Mouse (Mus musculus): ENCODE measurements around the gene Dapl1. TPM values are rescaled to one million over a fixed set of nuclear protein-coding genes. Genes with fewer than 3 reads are reported as not detected.
A peak's percentile ranks its signal among the peaks of the same experiment; 100 is the strongest.

Dapl1 gene
- polyA plus RNA-seq, 1 experiment from 2014 or later: not detected

DNA sequence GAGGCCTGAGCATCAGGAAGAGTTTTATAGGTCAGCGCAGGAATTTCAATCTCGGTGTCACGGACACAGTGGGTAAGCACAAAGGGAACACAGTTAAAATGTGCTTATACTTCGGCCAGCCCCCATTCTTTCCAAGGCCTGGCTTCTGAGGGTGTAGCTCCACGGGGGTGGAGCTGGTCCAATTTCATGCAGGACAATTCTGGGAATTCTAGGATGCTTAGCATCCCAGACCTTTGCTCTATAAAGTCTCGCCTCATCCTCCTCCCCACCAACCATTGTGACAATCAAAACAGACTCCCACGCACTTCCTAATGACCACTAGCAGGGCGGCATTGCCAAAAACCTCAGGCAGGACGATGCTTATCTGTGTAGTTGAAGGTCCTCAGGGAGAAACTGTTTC, 42.4 kb downstream of the Dapl1 start:
- Histone ChIP-seq H3K36me3 (replicated peaks; ENCODE audit: insufficient read depth, low read length) (no peaks in the 10 kb centered on the region), H3K9ac (replicated peaks) (no peak overlapping the region), H3K4me1 (ENCODE audit: insufficient read depth) (0 out of 2 replicates have a peak, but pooled peaks cover 6% of the 10 kb centered on the region), H3K27ac (ENCODE audit: low read depth) (no peak overlapping the region), H3K4me3 (ENCODE audit: low read depth, low read length) (no peak overlapping the region), H3K4me2 (ENCODE audit: low read depth, low read length) (no peak overlapping the region), H3K27me3 (ENCODE audit: insufficient read depth, low read length) (no peaks in the 10 kb centered on the region), H3K9me3 (ENCODE audit: low read length) (no peaks in the 10 kb centered on the region)
- DNase-seq (no peak), ATAC-seq (no peak)
- no peak for TF ChIP-seq EP300 (IDR thresholded peaks at IDR 0.05; ENCODE audit: low read depth)
- no peak for TF ChIP-seq CTCF (IDR thresholded peaks at IDR 0.05; ENCODE audit: low read depth)
- 67% methylated on average over 9 of the region's 9 CpGs for WGBS (ENCODE audit: insufficient replicate concordance)

- H3K9ac ChIP-seq (replicated peaks): no peak overlapping the region
- 0 out of 2 replicates have a peak, but pooled peaks cover 6% of the 10 kb centered on the region for H3K4me1 ChIP-seq (ENCODE audit: insufficient read depth)
- H3K4me2 ChIP-seq (ENCODE audit: low read depth, low read length): no peak overlapping the region
These were observed 45.2 kb downstream of the Dapl1 start for GRCm38 (mm10) chr2:59529574-59530080.

GRCm38 (mm10) chr2:59530811-59531210, 46.4 kb downstream of the Dapl1 start:
- H3K4me1 ChIP-seq (ENCODE audit: insufficient read depth): 0 out of 2 replicates have a peak, but pooled peaks cover 6% of the 10 kb centered on the region
- H3K36me3 ChIP-seq (replicated peaks; ENCODE audit: insufficient read depth, low read length): no peaks in the 10 kb centered on the region
- no peak overlapping the region for H3K4me3 ChIP-seq (ENCODE audit: low read depth, low read length)
- no peak overlapping the region for H3K9ac ChIP-seq (replicated peaks)
- WGBS (ENCODE audit: insufficient replicate concordance): 72% methylated on average over 3 of the region's 3 CpGs
- H3K9me3 ChIP-seq (ENCODE audit: low read length): no peaks in the 10 kb centered on the region
- TF ChIP-seq CTCF (IDR thresholded peaks at IDR 0.05; ENCODE audit: low read depth) (no peak), EP300 (IDR thresholded peaks at IDR 0.05; ENCODE audit: low read depth) (no peak)
- H3K27ac ChIP-seq (ENCODE audit: low read depth): no peak overlapping the region
- ATAC-seq (no peak), DNase-seq (no peak)
- no peak overlapping the region for H3K4me2 ChIP-seq (ENCODE audit: low read depth, low read length)
- no peaks in the 10 kb centered on the region for H3K27me3 ChIP-seq (ENCODE audit: insufficient read depth, low read length)

More at GRCm38 (mm10) chr2:59529574-59530080, 45.2 kb downstream of the Dapl1 start:
- H3K4me3 ChIP-seq (ENCODE audit: low read depth, low read length): no peak overlapping the region
- no peaks in the 10 kb centered on the region for H3K9me3 ChIP-seq (ENCODE audit: low read length)
- no peaks in the 10 kb centered on the region for H3K27me3 ChIP-seq (ENCODE audit: insufficient read depth, low read length)
- H3K27ac ChIP-seq (ENCODE audit: low read depth): no peak overlapping the region
- DNase-seq: no peak
- WGBS (ENCODE audit: insufficient replicate concordance): 50% methylated on average over 17 of the region's 17 CpGs
- TF ChIP-seq CTCF (IDR thresholded peaks at IDR 0.05; ENCODE audit: low read depth): no peak
- no peak for TF ChIP-seq EP300 (IDR thresholded peaks at IDR 0.05; ENCODE audit: low read depth)
- no peaks in the 10 kb centered on the region for H3K36me3 ChIP-seq (replicated peaks; ENCODE audit: insufficient read depth, low read length)
- peak; percentile 31; the same call in 1 of the 2 replicates for ATAC-seq

DNA sequence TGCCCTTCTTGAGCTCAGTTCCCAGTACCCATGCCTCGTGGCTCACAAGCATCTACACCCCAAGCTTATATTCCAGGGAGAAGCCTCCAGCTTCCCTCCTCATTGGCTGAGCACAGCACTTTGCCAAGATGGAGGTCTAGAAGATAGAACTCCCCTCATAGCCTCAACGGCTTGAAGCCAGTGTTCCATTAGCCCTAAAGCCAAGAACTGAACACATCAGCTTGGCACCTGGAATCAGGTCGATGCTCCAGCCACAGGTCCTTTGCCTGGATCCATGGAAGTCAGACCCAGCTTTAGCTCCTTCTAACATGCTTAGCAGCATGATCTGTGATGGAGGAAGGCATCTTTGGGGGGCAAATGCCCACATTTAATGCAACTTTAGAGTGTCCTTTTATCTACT, 48.5 kb downstream of the Dapl1 start:
- Histone ChIP-seq H3K27ac (ENCODE audit: low read depth) (no peak overlapping the region), H3K4me2 (ENCODE audit: low read depth, low read length) (no peak overlapping the region), H3K9ac (replicated peaks) (no peak overlapping the region), H3K9me3 (ENCODE audit: low read length) (no peaks in the 10 kb centered on the region), H3K27me3 (ENCODE audit: insufficient read depth, low read length) (no peaks in the 10 kb centered on the region), H3K4me3 (ENCODE audit: low read depth, low read length) (no peak overlapping the region), H3K36me3 (replicated peaks; ENCODE audit: insufficient read depth, low read length) (no peaks in the 10 kb centered on the region), H3K4me1 (ENCODE audit: insufficient read depth) (0 out of 2 replicates have a peak, but pooled peaks cover 6% of the 10 kb centered on the region)
- TF ChIP-seq EP300 (IDR thresholded peaks at IDR 0.05; ENCODE audit: low read depth): no peak
- TF ChIP-seq CTCF (IDR thresholded peaks at IDR 0.05; ENCODE audit: low read depth): no peak
- WGBS (ENCODE audit: insufficient replicate concordance): 76% methylated on average over 3 of the region's 3 CpGs
- no peak for ATAC-seq
- no peak for DNase-seq

- Histone ChIP-seq H3K9ac (replicated peaks) (no peak overlapping the region), H3K36me3 (replicated peaks; ENCODE audit: insufficient read depth, low read length) (no peaks in the 10 kb centered on the region), H3K27me3 (ENCODE audit: insufficient read depth, low read length) (no peaks in the 10 kb centered on the region), H3K27ac (ENCODE audit: low read depth) (no peak overlapping the region), H3K4me3 (ENCODE audit: low read depth, low read length) (no peak overlapping the region), H3K4me1 (ENCODE audit: insufficient read depth) (0 out of 2 replicates have a peak, but pooled peaks cover 6% of the 10 kb centered on the region), H3K4me2 (ENCODE audit: low read depth, low read length) (no peak overlapping the region), H3K9me3 (ENCODE audit: low read length) (no peaks in the 10 kb centered on the region)
- 88% methylated on average over 10 of the region's 10 CpGs for WGBS (ENCODE audit: insufficient replicate concordance)
- DNase-seq (no peak), ATAC-seq (no peak)
- TF ChIP-seq CTCF (IDR thresholded peaks at IDR 0.05; ENCODE audit: low read depth) (no peak), EP300 (IDR thresholded peaks at IDR 0.05; ENCODE audit: low read depth) (no peak)
These were observed 49.1 kb downstream of the Dapl1 start for GRCm38 (mm10) chr2:59533504-59533903.

DNA sequence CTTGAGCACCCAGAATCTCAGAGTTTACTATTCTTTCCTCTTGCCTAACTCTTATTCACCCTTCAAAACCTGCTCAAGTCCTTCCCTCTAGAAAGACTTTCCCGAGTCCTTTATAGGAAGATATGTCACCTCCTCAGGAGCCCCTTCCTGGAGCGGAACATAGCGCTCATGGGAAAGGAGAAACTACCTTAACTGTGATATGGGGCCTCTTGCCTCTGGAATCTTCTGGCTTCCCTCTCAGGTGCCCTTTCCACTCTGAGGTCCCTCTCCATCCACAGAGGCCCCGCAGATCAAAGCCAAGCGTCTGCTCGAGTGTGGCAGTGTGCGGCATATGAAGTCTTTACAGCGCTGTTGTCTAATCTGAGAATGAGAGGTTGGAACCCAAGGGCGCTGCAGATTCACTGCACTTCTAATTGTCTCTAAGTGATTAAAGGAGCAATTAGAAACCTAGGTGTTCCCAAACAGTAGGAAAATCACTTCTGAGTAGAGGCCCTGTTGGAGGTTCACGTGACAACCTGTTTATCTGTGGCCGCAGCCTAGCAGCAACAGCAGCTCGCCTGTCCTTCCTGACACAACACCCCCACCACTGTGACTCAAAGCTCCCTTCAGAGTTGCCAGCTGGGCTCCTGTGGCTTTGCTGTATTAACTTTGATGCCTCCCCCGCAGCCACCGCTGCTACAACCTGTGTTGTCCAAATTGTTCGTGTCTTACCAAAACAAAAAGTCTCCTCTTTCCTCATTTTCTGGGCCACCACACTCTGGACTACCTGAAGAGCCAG, 49.7 kb downstream of the Dapl1 start:
- H3K4me3 ChIP-seq (ENCODE audit: low read depth, low read length): no peak overlapping the region
- ATAC-seq: no peak
- no peaks in the 10 kb centered on the region for H3K9me3 ChIP-seq (ENCODE audit: low read length)
- H3K4me1 ChIP-seq (ENCODE audit: insufficient read depth): 0 out of 2 replicates have a peak, but pooled peaks cover 6% of the 10 kb centered on the region
- TF ChIP-seq EP300 (IDR thresholded peaks at IDR 0.05; ENCODE audit: low read depth) (no peak), CTCF (IDR thresholded peaks at IDR 0.05; ENCODE audit: low read depth) (no peak)
- H3K4me2 ChIP-seq (ENCODE audit: low read depth, low read length): no peak overlapping the region
- no peaks in the 10 kb centered on the region for H3K36me3 ChIP-seq (replicated peaks; ENCODE audit: insufficient read depth, low read length)
- WGBS (ENCODE audit: insufficient replicate concordance): 81% methylated on average over 15 of the region's 15 CpGs
- H3K27me3 ChIP-seq (ENCODE audit: insufficient read depth, low read length): no peaks in the 10 kb centered on the region
- H3K27ac ChIP-seq (ENCODE audit: low read depth): no peak overlapping the region
- H3K9ac ChIP-seq (replicated peaks): no peak overlapping the region
- no peak for DNase-seq

All from liver, postnatal 0 days (tissue).